Mouse (Mus musculus): Measurements from ENCODE around the gene Gcn1l1. TPM values are rescaled to one million over a fixed set of nuclear protein-coding genes. Genes with fewer than 3 reads are reported as not detected.

The Gcn1l1 gene
- polyA plus RNA-seq, 1 experiment from 2014 or later: 20.7 TPM

DNA sequence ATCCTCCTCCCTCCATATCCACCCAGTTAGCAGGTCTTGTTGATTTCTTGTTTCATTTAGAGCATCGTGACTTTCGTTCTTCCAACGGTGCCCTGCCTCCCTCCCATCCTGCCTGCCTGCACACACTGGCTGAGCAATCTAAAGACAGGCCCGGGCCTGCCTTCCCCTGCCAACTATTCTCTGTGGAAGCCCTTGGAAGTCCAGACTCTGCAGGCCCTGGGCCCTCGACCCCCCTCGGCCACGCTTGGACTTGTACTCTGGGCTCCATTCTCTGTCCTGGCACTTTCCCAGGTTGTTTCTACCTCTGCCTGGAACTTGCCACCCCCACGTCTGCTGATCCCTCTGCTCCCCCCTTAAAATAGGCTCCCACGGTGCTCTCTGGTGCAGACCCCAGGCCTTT lies 39.1 kb upstream of the Gcn1l1 start:
- Histone ChIP-seq H3K9me3 (replicated peaks; ENCODE audit: low read length) (no peaks in the 10 kb centered on the region), H3K4me2 (ENCODE audit: low read length) (no peak overlapping the region), H3K27me3 (ENCODE audit: insufficient read depth, low read length) (no peaks in the 10 kb centered on the region), H3K4me1 (replicated peaks; ENCODE audit: insufficient read depth, low read length) (peaks cover 75% of the 10 kb centered on the region), H3K9ac (ENCODE audit: low read depth, low read length) (no peak overlapping the region), H3K27ac (no peak overlapping the region), H3K4me3 (replicated peaks; ENCODE audit: low read depth, low read length) (no peak overlapping the region), H3K36me3 (ENCODE audit: insufficient read depth, low read length) (0 out of 2 replicates have a peak, but pooled peaks cover 3% of the 10 kb centered on the region)
- ATAC-seq (replicated peaks; ENCODE audit: low FRiP score, low read depth) (no peak), DNase-seq (ENCODE audit: low spot score) (no peak)
- 73% methylated on average over 9 of the region's 9 CpGs for WGBS
- TF ChIP-seq CTCF (IDR thresholded peaks at IDR 0.05; ENCODE audit: low read depth): no peak

- ATAC-seq (replicated peaks; ENCODE audit: low FRiP score, low read depth): no peak
- Histone ChIP-seq H3K36me3 (ENCODE audit: insufficient read depth, low read length) (0 out of 2 replicates have a peak, but pooled peaks cover 3% of the 10 kb centered on the region), H3K9ac (ENCODE audit: low read depth, low read length) (no peak overlapping the region), H3K4me2 (ENCODE audit: low read length) (no peak overlapping the region), H3K4me1 (replicated peaks; ENCODE audit: insufficient read depth, low read length) (peaks cover 77% of the 10 kb centered on the region), H3K4me3 (replicated peaks; ENCODE audit: low read depth, low read length) (no peak overlapping the region), H3K27me3 (ENCODE audit: insufficient read depth, low read length) (no peaks in the 10 kb centered on the region), H3K9me3 (replicated peaks; ENCODE audit: low read length) (no peaks in the 10 kb centered on the region), H3K27ac (no peak overlapping the region)
- DNase-seq (ENCODE audit: low spot score): no peak
- TF ChIP-seq CTCF (IDR thresholded peaks at IDR 0.05; ENCODE audit: low read depth): no peak
- 83% methylated on average over 17 of the region's 17 CpGs for WGBS
Measured at GRCm38 (mm10) chr5:115526456-115527202, 38.4 kb upstream of the Gcn1l1 start.

GRCm38 (mm10) chr5:115528128-115528527 lies 36.9 kb upstream of the Gcn1l1 start:
- TF ChIP-seq CTCF (IDR thresholded peaks at IDR 0.05; ENCODE audit: low read depth): no peak
- Histone ChIP-seq H3K9me3 (replicated peaks; ENCODE audit: low read length) (no peaks in the 10 kb centered on the region), H3K9ac (ENCODE audit: low read depth, low read length) (no peak overlapping the region), H3K4me2 (ENCODE audit: low read length) (no peak overlapping the region), H3K36me3 (ENCODE audit: insufficient read depth, low read length) (0 out of 2 replicates have a peak, but pooled peaks cover 3% of the 10 kb centered on the region), H3K27me3 (ENCODE audit: insufficient read depth, low read length) (no peaks in the 10 kb centered on the region), H3K4me1 (replicated peaks; ENCODE audit: insufficient read depth, low read length) (peaks cover 76% of the 10 kb centered on the region), H3K4me3 (replicated peaks; ENCODE audit: low read depth, low read length) (no peak overlapping the region), H3K27ac (no peak overlapping the region)
- ATAC-seq (replicated peaks; ENCODE audit: low FRiP score, low read depth) (no peak), DNase-seq (ENCODE audit: low spot score) (no peak)
- WGBS: 76% methylated on average over 5 of the region's 5 CpGs

DNA sequence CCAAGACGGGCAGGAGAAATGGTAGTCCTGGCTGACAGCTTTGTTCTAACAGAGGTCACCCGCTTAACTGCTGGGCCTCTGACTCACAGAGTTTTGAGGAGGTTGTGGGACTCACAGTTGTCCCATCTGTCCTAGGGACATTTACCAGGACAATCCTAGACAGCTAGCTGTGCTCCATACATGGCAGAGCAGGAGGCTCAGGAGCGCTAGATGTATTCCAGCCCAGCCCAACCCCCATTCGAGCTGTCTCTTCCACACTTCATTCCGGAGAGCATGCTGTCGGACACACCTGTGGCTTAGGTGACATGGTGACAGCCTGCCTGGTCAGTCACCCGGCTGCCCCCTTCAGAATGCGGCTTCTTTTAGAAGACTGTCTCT lies 35.7 kb upstream of the Gcn1l1 start:
- Histone ChIP-seq H3K9me3 (replicated peaks; ENCODE audit: low read length) (no peaks in the 10 kb centered on the region), H3K36me3 (ENCODE audit: insufficient read depth, low read length) (0 out of 2 replicates have a peak, but pooled peaks cover 3% of the 10 kb centered on the region), H3K4me2 (ENCODE audit: low read length) (peak overlapping the region; percentile 16; the same call in 1 of the 2 replicates), H3K4me3 (replicated peaks; ENCODE audit: low read depth, low read length) (no peak overlapping the region), H3K27me3 (ENCODE audit: insufficient read depth, low read length) (no peaks in the 10 kb centered on the region), H3K27ac (peak overlapping the region; percentile 78), H3K9ac (ENCODE audit: low read depth, low read length) (no peak overlapping the region), H3K4me1 (replicated peaks; ENCODE audit: insufficient read depth, low read length) (peaks cover 75% of the 10 kb centered on the region)
- 60% methylated on average over 8 of the region's 8 CpGs for WGBS
- TF ChIP-seq CTCF (IDR thresholded peaks at IDR 0.05; ENCODE audit: low read depth): no peak
- no peak for ATAC-seq (replicated peaks; ENCODE audit: low FRiP score, low read depth)
- no peak for DNase-seq (ENCODE audit: low spot score)

GRCm38 (mm10) chr5:115529742-115530446 lies 35.2 kb upstream of the Gcn1l1 start:
- H3K9ac ChIP-seq (ENCODE audit: low read depth, low read length): peak overlapping the region; percentile 27; the same call in 1 of the 2 replicates
- H3K9me3 ChIP-seq (replicated peaks; ENCODE audit: low read length): no peaks in the 10 kb centered on the region
- 43% methylated on average over 7 of the region's 7 CpGs for WGBS
- ATAC-seq (replicated peaks; ENCODE audit: low FRiP score, low read depth) (no peak), DNase-seq (ENCODE audit: low spot score) (no peak)
- no peak for TF ChIP-seq CTCF (IDR thresholded peaks at IDR 0.05; ENCODE audit: low read depth)
- 0 out of 2 replicates have a peak, but pooled peaks cover 3% of the 10 kb centered on the region for H3K36me3 ChIP-seq (ENCODE audit: insufficient read depth, low read length)
- H3K27me3 ChIP-seq (ENCODE audit: insufficient read depth, low read length): no peaks in the 10 kb centered on the region
- H3K27ac ChIP-seq: peak overlapping the region; percentile 78
- H3K4me1 ChIP-seq (replicated peaks; ENCODE audit: insufficient read depth, low read length): peaks cover 75% of the 10 kb centered on the region
- no peak overlapping the region for H3K4me3 ChIP-seq (replicated peaks; ENCODE audit: low read depth, low read length)
- H3K4me2 ChIP-seq (ENCODE audit: low read length): peak overlapping the region; percentile 23

DNA sequence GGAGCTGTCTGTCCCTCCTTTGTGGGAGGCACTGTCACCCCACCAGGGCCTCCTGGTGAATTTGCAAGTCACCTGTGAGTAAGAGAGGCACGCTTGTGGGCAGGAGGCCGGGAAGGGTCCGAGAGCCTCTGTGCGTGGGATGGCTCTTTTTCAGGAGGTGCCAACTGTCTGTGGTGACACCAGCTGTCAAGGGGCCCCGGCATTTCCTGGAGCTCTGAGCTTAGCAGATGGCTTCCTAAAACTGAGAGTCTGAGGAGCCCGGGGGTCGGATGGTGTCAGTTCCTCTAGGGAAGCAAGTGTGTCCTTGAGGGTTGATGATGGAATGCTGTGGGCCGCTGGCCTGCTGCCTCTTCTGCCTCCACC lies 34.6 kb upstream of the Gcn1l1 start:
- WGBS: 37% methylated on average over 8 of the region's 8 CpGs
- Histone ChIP-seq H3K9me3 (replicated peaks; ENCODE audit: low read length) (no peaks in the 10 kb centered on the region), H3K4me1 (replicated peaks; ENCODE audit: insufficient read depth, low read length) (peaks cover 75% of the 10 kb centered on the region), H3K27me3 (ENCODE audit: insufficient read depth, low read length) (no peaks in the 10 kb centered on the region), H3K27ac (peak overlapping the region; percentile 78), H3K4me3 (replicated peaks; ENCODE audit: low read depth, low read length) (no peak overlapping the region), H3K36me3 (ENCODE audit: insufficient read depth, low read length) (0 out of 2 replicates have a peak, but pooled peaks cover 3% of the 10 kb centered on the region), H3K9ac (ENCODE audit: low read depth, low read length) (peak overlapping the region; percentile 27; the same call in 1 of the 2 replicates), H3K4me2 (ENCODE audit: low read length) (peak overlapping the region; percentile 23)
- TF ChIP-seq CTCF (IDR thresholded peaks at IDR 0.05; ENCODE audit: low read depth): no peak
- ATAC-seq (replicated peaks; ENCODE audit: low FRiP score, low read depth): no peak
- DNase-seq (ENCODE audit: low spot score): no peak

All from kidney, postnatal 0 days (tissue).